Mouse (Mus musculus) G1E (cell line): ENCODE results near the gene Vwa3b.

Experiments used
- CTCF ChIP-seq: IDR thresholded peaks from 2 replicates; pipeline ENCODE4 v1.5.1; 2012; ENCODE audit warnings: low read depth, low read length, inconsistent platforms, mixed read lengths
- GATA1 ChIP-seq: IDR thresholded peaks from 2 replicates; pipeline ENCODE4 v1.6.1; 2012; ENCODE audit warnings: borderline replicate concordance, low read length, inconsistent platforms, mixed read lengths
- POLR2AphosphoS5 ChIP-seq: IDR thresholded peaks from 2 replicates; pipeline ENCODE4 v1.6.1; 2012; ENCODE audit warnings: low read depth, low read length, inconsistent platforms; ENCODE audit not compliant: insufficient replicate concordance
- TAL1 ChIP-seq: conservative IDR thresholded peaks from 2 replicates; pipeline ENCODE4 v1.6.1; 2012; ENCODE audit warnings: low read depth, low read length, inconsistent platforms, mixed read lengths

- TF ChIP-seq CTCF (no peak), GATA1 (no peak), TAL1 (no peak), POLR2AphosphoS5 (no peak)
Measured at GRCm38 (mm10) chr1:37177874-37178273, 151.5 kb downstream of the Vwa3b start.
